Mouse (Mus musculus) ES-E14 (cell line): ENCODE results near the gene Nme4.

ENCODE experiments used
- CHD2 ChIP-seq: IDR thresholded peaks from 2 replicates; pipeline ENCODE4 v1.6.1; 2014; ENCODE audit warnings: mild to moderate bottlenecking, low read depth, low read length, inconsistent platforms
- HCFC1 ChIP-seq: IDR thresholded peaks from 2 replicates; pipeline ENCODE4 v1.6.1; 2012; ENCODE audit warnings: low read length, inconsistent platforms, borderline replicate concordance; ENCODE audit not compliant: insufficient read depth
- MAFK ChIP-seq: IDR thresholded peaks from 2 replicates; pipeline ENCODE4 v1.6.1; 2014; ENCODE audit warnings: mild to moderate bottlenecking, low read depth, low read length, inconsistent platforms; ENCODE audit not compliant: insufficient read depth
- ZC3H11A ChIP-seq: IDR thresholded peaks from 2 replicates; pipeline ENCODE4 v1.6.1; 2012; ENCODE audit warnings: low read depth, mild to moderate bottlenecking, inconsistent platforms, low read length, borderline replicate concordance
- ZNF384 ChIP-seq: IDR thresholded peaks from 2 replicates; pipeline ENCODE4 v1.6.1; 2012; ENCODE audit warnings: low read depth, low read length, inconsistent platforms

DNA sequence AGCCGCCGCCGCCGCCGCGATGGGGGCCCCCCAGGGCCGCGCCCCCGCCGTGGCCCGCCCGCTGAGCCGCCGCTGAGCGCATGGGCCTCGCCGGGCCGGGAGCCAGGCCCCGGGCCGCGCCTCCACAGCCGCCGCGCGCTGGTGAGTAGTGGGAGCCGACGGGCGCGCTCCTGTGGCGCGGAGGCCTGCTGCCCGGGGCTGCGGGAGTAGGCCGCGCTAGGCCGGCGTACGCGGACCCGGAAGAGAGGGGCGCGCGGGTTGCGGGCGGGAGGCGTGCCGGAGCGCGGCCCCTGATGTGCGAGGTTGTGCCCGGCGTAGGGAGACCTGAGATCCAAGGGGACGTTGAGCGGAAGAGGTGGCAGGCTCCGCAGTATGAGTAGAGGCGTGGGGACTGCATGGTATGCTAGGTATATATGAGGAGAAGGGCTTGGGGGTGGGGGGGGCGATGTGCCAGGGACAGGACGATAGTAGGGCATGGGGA lies 43.5 kb upstream of the Nme4 start:
- TF ChIP-seq HCFC1 = no peak
- TF ChIP-seq ZNF384 = no peak
- no peak for TF ChIP-seq CHD2
- TF ChIP-seq ZC3H11A = no peak
- no peak for TF ChIP-seq MAFK
